Mouse (Mus musculus): ENCODE results near the gene Vasn. TPM values are rescaled to one million over a fixed set of nuclear protein-coding genes. Genes with fewer than 3 reads are reported as not detected.

The Vasn gene
- polyA plus RNA-seq (2012; rRNA removed; ENCODE audit: low replicate concordance), result 41.7 and 46.7 TPM in 2 replicates

GRCm38 (mm10) chr16:4639831-4640237, at the start of gene Vasn, which contains the start of gene Dnaja3:
TSS of gene Vasn (plus strand) at chr16:4639941.
TSS of gene Dnaja3 (plus strand) at chr16:4639989.

GRCm38 (mm10) chr16:4593971-4594813, 45.5 kb upstream of the Vasn start, which contains the start of gene Glis2:
TSS of gene Glis2 (plus strand) at chr16:4594713.

DNA sequence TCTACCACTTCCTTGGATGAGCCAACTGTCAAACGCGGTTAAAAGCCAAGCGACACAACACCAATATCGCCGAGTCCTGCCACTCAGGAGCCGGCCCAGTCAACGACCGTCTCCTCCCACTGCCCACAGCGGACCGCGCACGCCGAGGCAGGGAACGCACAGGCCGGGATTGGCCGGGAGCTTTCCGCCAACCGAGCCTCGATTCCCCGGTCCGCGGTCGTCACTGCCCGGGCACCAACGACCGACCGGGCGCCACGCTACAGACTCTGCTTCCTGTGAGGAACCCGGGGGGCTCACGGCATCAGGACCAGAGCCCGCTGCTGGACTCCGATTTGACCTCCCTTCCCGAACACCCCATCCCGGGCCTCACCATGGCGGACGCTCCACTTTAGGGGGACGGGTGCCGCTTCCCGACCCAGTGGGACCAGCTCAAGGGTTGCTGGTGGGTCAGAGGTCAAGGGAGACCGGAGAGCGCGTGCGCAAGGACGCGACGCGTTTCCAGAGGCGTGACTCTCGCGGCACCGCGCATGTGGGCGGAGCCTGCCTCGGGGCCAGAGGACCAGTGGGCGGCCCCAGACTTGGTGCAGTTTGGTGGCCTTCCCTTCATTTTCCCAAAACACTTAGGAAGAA, 15.1 kb upstream of the Vasn start, which contains the start of gene Pam16:
Pam16 (minus strand) TSS at position 508 of the 630 bp plus-strand sequence.

GRCm38 (mm10) chr16:4679121-4680018, 39.6 kb downstream of the Vasn start, which contains the start of gene Coro7:
TSS of gene Coro7 (minus strand) at chr16:4679777.

Other genes starting within 250 kb of the Vasn start
- 9.9 and 13.3 TPM in 2 replicates for gene Adcy9, start 219.4 kb upstream of the Vasn start, polyA plus RNA-seq (2012; rRNA removed; ENCODE audit: low replicate concordance)
- 6.5 and 7.3 TPM in 2 replicates for gene Srl, start 98.1 kb upstream of the Vasn start, polyA plus RNA-seq (2012; rRNA removed; ENCODE audit: low replicate concordance)
- 4.9 and 16.0 TPM in 2 replicates for gene Tfap4, start 80.1 kb upstream of the Vasn start, polyA plus RNA-seq (2012; rRNA removed; ENCODE audit: low replicate concordance)
- 22.3 and 54.0 TPM in 2 replicates for gene Glis2, start 45.2 kb upstream of the Vasn start, polyA plus RNA-seq (2012; rRNA removed; ENCODE audit: low replicate concordance)
- gene Pam16, start 15.0 kb upstream of the Vasn start, polyA plus RNA-seq (2012; rRNA removed; ENCODE audit: low replicate concordance), result 13.9 and 23.4 TPM in 2 replicates
- gene Dnaja3, start within 50 bp of the Vasn start, polyA plus RNA-seq (2012; rRNA removed; ENCODE audit: low replicate concordance), result 39.1 and 49.0 TPM in 2 replicates
- 54.8 and 56.0 TPM in 2 replicates for gene Coro7, start 39.8 kb downstream of the Vasn start, polyA plus RNA-seq (2012; rRNA removed; ENCODE audit: low replicate concordance)
- gene Nmral1, start 79.4 kb downstream of the Vasn start, polyA plus RNA-seq (2012; rRNA removed; ENCODE audit: low replicate concordance), result 11.5 and 16.7 TPM in 2 replicates
- 44.2 and 52.6 TPM in 2 replicates for gene Hmox2, start 86.4 kb downstream of the Vasn start, polyA plus RNA-seq (2012; rRNA removed; ENCODE audit: low replicate concordance)
- 88.3 and 114 TPM in 2 replicates for gene Cdip1, start 150.4 kb downstream of the Vasn start, polyA plus RNA-seq (2012; rRNA removed; ENCODE audit: low replicate concordance)
- not detected in 2 replicates for gene 4930562C15Rik, start 195.5 kb downstream of the Vasn start, polyA plus RNA-seq (2012; rRNA removed; ENCODE audit: low replicate concordance)
- gene Ubald1, start 240.4 kb downstream of the Vasn start, polyA plus RNA-seq (2012; rRNA removed; ENCODE audit: low replicate concordance), result 50.1 and 59.8 TPM in 2 replicates
- gene Mgrn1, start 246.3 kb downstream of the Vasn start, polyA plus RNA-seq (2012; rRNA removed; ENCODE audit: low replicate concordance), result 152 and 171 TPM in 2 replicates